Mouse (Mus musculus): ENCODE measurements around the gene Ccnb1ip1. TPM values are rescaled to one million over a fixed set of nuclear protein-coding genes. Genes with fewer than 3 reads are reported as not detected.

Ccnb1ip1 gene
- total and polyA plus RNA-seq, 2 experiments, result 0.92 TPM; not detected in 1

DNA sequence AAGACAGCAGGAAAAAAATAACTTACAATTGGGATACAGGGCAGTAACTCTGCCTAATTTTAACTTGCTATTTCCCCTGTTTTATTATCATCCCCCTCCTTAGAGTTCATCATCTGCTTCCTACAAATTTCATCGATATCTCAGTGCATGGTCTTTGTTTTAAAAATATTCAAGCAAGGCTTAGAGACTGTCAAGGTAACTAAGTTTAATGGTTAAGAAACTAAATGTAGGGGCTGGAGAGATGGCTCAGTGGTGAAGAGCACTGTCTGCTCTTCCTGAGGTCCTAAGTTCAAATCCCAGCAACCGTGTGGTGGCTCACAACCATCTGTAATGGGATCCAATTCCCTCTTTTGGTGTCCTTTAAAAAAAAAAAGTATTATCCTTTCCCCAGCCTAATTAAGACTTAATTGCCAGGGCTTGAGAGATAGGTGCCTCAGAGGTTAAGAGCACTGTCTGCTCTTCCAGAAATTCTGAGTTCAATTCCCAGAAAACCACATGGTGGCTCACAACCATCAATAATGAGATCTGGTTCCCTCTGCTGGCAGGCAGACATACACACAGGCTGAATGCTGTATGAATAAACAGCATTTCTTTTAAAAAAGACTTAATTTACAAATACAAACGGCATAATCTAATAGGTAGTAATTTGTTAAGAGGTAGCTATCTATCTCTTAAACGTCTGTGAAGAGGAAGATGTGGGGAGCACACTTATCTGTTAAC, 4.5 kb downstream of the Ccnb1ip1 start:
- WGBS, result 69% methylated on average over 4 of the region's 4 CpGs
- H3K79me2 ChIP-seq (ENCODE audit: control insufficient read depth, insufficient read depth, low read length), result no peaks in the 10 kb centered on the region
- no peak for DNase-seq (ENCODE audit: extremely low read depth, low read depth, low spot score)

DNA sequence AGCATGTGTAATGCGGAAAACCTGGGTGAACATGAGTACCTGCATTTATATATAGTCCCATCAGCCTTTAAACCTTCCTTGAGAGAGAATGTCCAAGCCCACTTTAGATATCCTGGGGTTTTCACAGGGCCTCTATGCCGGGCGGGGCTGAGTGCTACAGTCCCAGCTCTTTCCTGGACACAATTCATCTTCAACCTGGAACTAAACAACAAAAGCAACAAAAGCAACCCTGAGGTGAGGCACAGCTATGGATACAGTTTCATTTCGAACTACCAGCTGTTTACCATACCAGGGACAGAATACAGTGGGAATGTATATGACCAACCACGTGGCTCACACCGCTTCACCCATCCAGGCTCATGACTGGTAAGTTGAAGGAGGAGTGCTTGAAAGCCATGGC, 5.1 kb downstream of the Ccnb1ip1 start:
- DNase-seq (ENCODE audit: extremely low read depth, low read depth, low spot score), result no peak
- TF ChIP-seq CTCF (IDR thresholded peaks at IDR 0.05; ENCODE audit: low read depth, low read length) (no peak), POLR2A (IDR thresholded peaks at IDR 0.05; ENCODE audit: extremely low read depth, insufficient read depth, low read length) (no peak)
- Histone ChIP-seq H3K27me3 (ENCODE audit: control insufficient read depth, insufficient read depth, low read length) (no peaks in the 10 kb centered on the region), H3K27ac (replicated peaks; ENCODE audit: insufficient read depth, low read depth, low read length) (no peak overlapping the region), H3K79me2 (ENCODE audit: control insufficient read depth, insufficient read depth, low read length) (no peaks in the 10 kb centered on the region), H3K36me3 (ENCODE audit: control insufficient read depth, insufficient read depth, low read length) (no peaks in the 10 kb centered on the region), H3K4me3 (ENCODE audit: insufficient read depth, low read depth, low read length) (no peak overlapping the region), H3K9ac (ENCODE audit: low read depth, low read length) (no peak overlapping the region), H3K4me1 (ENCODE audit: control insufficient read depth, insufficient read depth, low read length) (no peaks in the 10 kb centered on the region)
- WGBS, result 91% methylated on average over 6 of the region's 6 CpGs

More for the DNA sequence above, 4.5 kb downstream of the Ccnb1ip1 start:
- Histone ChIP-seq H3K27ac (replicated peaks; ENCODE audit: insufficient read depth, low read depth, low read length) (no peak overlapping the region), H3K9ac (ENCODE audit: low read depth, low read length) (no peak overlapping the region), H3K36me3 (ENCODE audit: control insufficient read depth, insufficient read depth, low read length) (no peaks in the 10 kb centered on the region), H3K4me3 (ENCODE audit: insufficient read depth, low read depth, low read length) (no peak overlapping the region), H3K4me1 (ENCODE audit: control insufficient read depth, insufficient read depth, low read length) (no peaks in the 10 kb centered on the region), H3K27me3 (ENCODE audit: control insufficient read depth, insufficient read depth, low read length) (no peaks in the 10 kb centered on the region)
- TF ChIP-seq CTCF (IDR thresholded peaks at IDR 0.05; ENCODE audit: low read depth, low read length) (no peak), POLR2A (IDR thresholded peaks at IDR 0.05; ENCODE audit: extremely low read depth, insufficient read depth, low read length) (no peak)

DNA sequence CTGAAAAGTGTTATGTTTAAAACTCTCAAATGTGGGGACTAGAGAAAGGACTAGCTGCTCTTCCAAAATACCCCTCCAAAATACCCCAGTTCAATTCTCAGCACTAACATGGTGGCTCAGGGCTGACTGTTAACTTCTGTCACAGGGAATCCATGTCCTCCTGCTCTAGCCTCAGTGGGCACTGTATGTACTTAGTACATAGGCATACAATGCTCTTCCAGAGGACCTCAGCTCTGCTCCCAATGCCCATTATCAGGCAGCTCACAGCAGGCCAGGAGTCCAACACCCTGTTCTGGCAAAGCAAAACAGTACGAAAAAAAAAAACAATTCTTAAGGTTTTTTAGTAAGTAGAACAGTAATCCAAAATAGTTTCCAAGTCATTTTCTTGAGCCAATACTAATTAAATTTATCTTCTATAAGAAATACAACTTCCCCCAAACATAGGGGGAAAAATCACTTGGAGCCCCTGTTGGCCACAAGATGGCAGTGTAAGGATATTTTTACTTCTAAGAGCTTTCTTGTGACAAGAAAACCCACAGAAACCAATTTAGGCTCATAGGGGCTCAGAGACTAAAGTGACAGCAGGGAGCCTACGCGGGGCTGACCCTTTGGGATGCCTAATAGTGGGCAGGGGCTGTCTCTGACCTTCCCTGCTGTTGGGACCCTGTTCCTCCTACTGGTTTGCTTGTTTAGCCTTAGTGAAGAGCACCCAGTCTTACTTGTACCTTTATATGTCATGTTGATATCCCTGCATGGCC, 7.9 kb downstream of the Ccnb1ip1 start:
- TF ChIP-seq POLR2A (IDR thresholded peaks at IDR 0.05; ENCODE audit: extremely low read depth, insufficient read depth, low read length) (no peak), CTCF (IDR thresholded peaks at IDR 0.05; ENCODE audit: low read depth, low read length) (peak; percentile 22; the same call in 1 of the 2 replicates)
- WGBS, result 16% methylated on average over 3 of the region's 3 CpGs

DNA sequence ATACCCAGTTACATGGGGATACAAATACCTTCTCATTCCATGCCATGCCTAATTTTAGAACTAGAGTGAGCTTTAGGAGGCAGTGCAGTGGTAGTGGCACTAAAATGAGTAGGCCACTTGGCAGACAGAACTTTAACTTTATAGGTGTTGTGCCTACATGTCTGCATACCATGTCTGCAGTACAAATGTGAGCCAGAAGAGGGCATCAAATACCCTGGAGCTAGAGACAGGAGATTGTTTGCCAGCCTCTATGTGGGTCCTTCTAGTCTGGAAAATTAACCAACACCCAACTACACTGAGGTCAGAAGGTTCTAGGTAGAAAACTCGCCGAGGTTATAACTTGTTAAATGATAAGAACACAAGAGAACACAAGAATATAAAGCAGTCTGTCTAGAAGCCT, 9.0 kb downstream of the Ccnb1ip1 start:
- Histone ChIP-seq H3K27me3 (ENCODE audit: control insufficient read depth, insufficient read depth, low read length) (no peaks in the 10 kb centered on the region), H3K27ac (replicated peaks; ENCODE audit: insufficient read depth, low read depth, low read length) (no peak overlapping the region), H3K4me1 (ENCODE audit: control insufficient read depth, insufficient read depth, low read length) (no peaks in the 10 kb centered on the region), H3K4me3 (ENCODE audit: insufficient read depth, low read depth, low read length) (no peak overlapping the region), H3K9ac (ENCODE audit: low read depth, low read length) (no peak overlapping the region), H3K36me3 (ENCODE audit: control insufficient read depth, insufficient read depth, low read length) (no peaks in the 10 kb centered on the region), H3K79me2 (ENCODE audit: control insufficient read depth, insufficient read depth, low read length) (no peaks in the 10 kb centered on the region)
- TF ChIP-seq CTCF (IDR thresholded peaks at IDR 0.05; ENCODE audit: low read depth, low read length), result no peak
- TF ChIP-seq POLR2A (IDR thresholded peaks at IDR 0.05; ENCODE audit: extremely low read depth, insufficient read depth, low read length), result no peak
- 68% methylated on average over 2 of the region's 2 CpGs for WGBS
- DNase-seq (ENCODE audit: extremely low read depth, low read depth, low spot score), result no peak

More for the DNA sequence above, 7.9 kb downstream of the Ccnb1ip1 start:
- H3K4me3 ChIP-seq (ENCODE audit: insufficient read depth, low read depth, low read length), result no peak overlapping the region
- H3K4me1 ChIP-seq (ENCODE audit: control insufficient read depth, insufficient read depth, low read length), result no peaks in the 10 kb centered on the region
- H3K9ac ChIP-seq (ENCODE audit: low read depth, low read length), result no peak overlapping the region
- H3K79me2 ChIP-seq (ENCODE audit: control insufficient read depth, insufficient read depth, low read length), result no peaks in the 10 kb centered on the region
- no peak overlapping the region for H3K27ac ChIP-seq (replicated peaks; ENCODE audit: insufficient read depth, low read depth, low read length)
- peak; percentile 58 for DNase-seq (ENCODE audit: extremely low read depth, low read depth, low spot score)
- no peaks in the 10 kb centered on the region for H3K36me3 ChIP-seq (ENCODE audit: control insufficient read depth, insufficient read depth, low read length)
- no peaks in the 10 kb centered on the region for H3K27me3 ChIP-seq (ENCODE audit: control insufficient read depth, insufficient read depth, low read length)

DNA sequence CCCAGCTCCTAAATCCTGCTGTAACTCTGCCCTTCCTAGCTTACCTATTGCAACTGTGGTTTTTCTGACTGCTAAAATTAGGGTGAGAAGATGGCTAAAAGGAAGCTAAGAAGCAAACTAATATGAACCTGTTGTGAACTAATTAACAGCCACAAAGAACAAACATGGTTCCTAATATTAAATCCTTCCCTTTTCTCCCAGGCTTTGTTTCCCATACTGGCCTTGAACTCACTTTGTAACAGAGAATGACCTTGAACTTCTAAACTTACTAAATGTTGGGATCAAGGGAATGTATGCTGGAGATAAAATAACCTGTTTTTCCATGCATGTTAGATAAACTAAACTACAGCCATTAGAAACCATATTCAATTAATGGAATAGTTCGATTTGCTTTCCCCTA, 11.1 kb downstream of the Ccnb1ip1 start:
- TF ChIP-seq POLR2A (IDR thresholded peaks at IDR 0.05; ENCODE audit: extremely low read depth, insufficient read depth, low read length) (no peak), CTCF (IDR thresholded peaks at IDR 0.05; ENCODE audit: low read depth, low read length) (no peak)
- Histone ChIP-seq H3K36me3 (ENCODE audit: control insufficient read depth, insufficient read depth, low read length) (no peaks in the 10 kb centered on the region), H3K27me3 (ENCODE audit: control insufficient read depth, insufficient read depth, low read length) (no peaks in the 10 kb centered on the region)

More for the DNA sequence above, 11.1 kb downstream of the Ccnb1ip1 start:
- no peak for DNase-seq (ENCODE audit: extremely low read depth, low read depth, low spot score)
- Histone ChIP-seq H3K79me2 (ENCODE audit: control insufficient read depth, insufficient read depth, low read length) (no peaks in the 10 kb centered on the region), H3K27ac (replicated peaks; ENCODE audit: insufficient read depth, low read depth, low read length) (no peak overlapping the region), H3K9ac (ENCODE audit: low read depth, low read length) (no peak overlapping the region), H3K4me1 (ENCODE audit: control insufficient read depth, insufficient read depth, low read length) (no peaks in the 10 kb centered on the region), H3K4me3 (ENCODE audit: insufficient read depth, low read depth, low read length) (no peak overlapping the region)
- 83% methylated on average over 1 of the region's 1 CpGs for WGBS

Measured in liver, adult 2 months (tissue).